Comparison of ENCODE assay signal across 26 mouse cellular contexts in the genomic region with DNA sequence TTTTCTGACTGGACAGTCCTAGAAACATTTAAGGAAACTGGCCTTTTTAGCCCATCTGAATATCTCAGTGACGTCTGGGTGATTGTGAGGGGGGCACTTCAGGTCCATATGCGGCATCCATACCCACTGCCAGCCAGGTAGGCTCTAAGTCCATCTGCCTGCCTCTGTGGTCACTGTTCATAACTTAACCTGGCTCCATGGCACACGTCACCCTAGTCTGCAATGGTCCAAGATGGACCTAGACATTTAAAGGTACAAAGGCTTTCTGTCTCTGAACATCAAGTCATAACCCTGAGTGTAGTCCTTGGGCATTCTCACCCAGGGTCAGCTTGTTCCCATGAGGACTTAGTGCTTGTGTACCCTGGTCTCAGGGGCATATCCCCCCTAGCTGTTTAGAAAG.
"Had no signal": no experiment of that assay in that cellular context is flagged by ENCODE, and none has a peak within 500 bp of the region (broad histone marks: within the 10 kb centered on the region; RNA-seq: fewer than 3 reads in every experiment).

No protein-coding gene starts in this region.

- DNase-seq: gastrocnemius, postnatal 14 days; gastrocnemius, postnatal 36 days; heart, adult 18-20 months; heart, postnatal 14 days; kidney, adult 11 months; kidney, adult 2 months; kidney, adult 9 months; kidney, postnatal 14 days; kidney, postnatal 36 days; layer of hippocampus, adult 9-11 months; layer of hippocampus, postnatal 36 days; left cerebral cortex, postnatal 4 days had no signal

- H3K9me3 ChIP-seq: heart, embryonic 15.5 days; hindbrain, embryonic 13.5 days; hindbrain, embryonic 15.5 days; kidney, embryonic 15.5 days; limb, embryonic 13.5 days; limb, embryonic 15.5 days; liver, embryonic 12.5 days had no signal

- H3K27me3 ChIP-seq: heart, embryonic 13.5 days; heart, embryonic 15.5 days; hindbrain, embryonic 13.5 days; hindbrain, embryonic 15.5 days; kidney, embryonic 15.5 days; limb, embryonic 13.5 days; limb, embryonic 15.5 days; liver, embryonic 12.5 days had no signal

- H3K9ac ChIP-seq: heart, embryonic 13.5 days; heart, embryonic 15.5 days; hindbrain, embryonic 13.5 days; hindbrain, embryonic 15.5 days; kidney, embryonic 15.5 days; limb, embryonic 13.5 days; limb, embryonic 15.5 days; liver, embryonic 12.5 days; liver, embryonic 14.5 days had no signal

- H3K4me2 ChIP-seq: heart, embryonic 11.5 days; heart, embryonic 13.5 days; heart, embryonic 15.5 days; hindbrain, embryonic 13.5 days; hindbrain, embryonic 15.5 days; kidney, embryonic 15.5 days; limb, embryonic 13.5 days; limb, embryonic 15.5 days; liver, embryonic 12.5 days had no signal

- ATAC-seq: forebrain, embryonic 16.5 days; hindbrain, postnatal 0 days; intestine, embryonic 16.5 days; liver, embryonic 12.5 days had no signal

- H3K36me3 ChIP-seq: heart, embryonic 15.5 days; hindbrain, embryonic 15.5 days had no signal

- H3K27ac ChIP-seq: heart, embryonic 13.5 days; heart, embryonic 15.5 days; hindbrain, embryonic 13.5 days; hindbrain, embryonic 15.5 days; hindbrain, postnatal 0 days; kidney, embryonic 15.5 days; kidney, postnatal 0 days; limb, embryonic 13.5 days; limb, embryonic 15.5 days; liver, embryonic 14.5 days had no signal

- H3K4me3 ChIP-seq: heart, embryonic 13.5 days; heart, embryonic 15.5 days; hindbrain, embryonic 13.5 days; hindbrain, embryonic 15.5 days; kidney, embryonic 15.5 days; limb, embryonic 13.5 days; limb, embryonic 15.5 days; liver, embryonic 12.5 days had no signal

- H3K4me1 ChIP-seq: hindbrain, embryonic 13.5 days; hindbrain, embryonic 15.5 days; kidney, embryonic 15.5 days; limb, embryonic 13.5 days had no signal
